Mouse (Mus musculus) mouse trophoblast stem cell (cell line): Measurements from ENCODE around the gene Gm20696.

Experiments used
- in situ Hi-C, 2 experiments: fragments of 300-500 bp; cut with MseI, MboI; formaldehyde crosslinking; loops; 2 replicates in 1 of 2; 3 replicates in 1 of 2; pipeline ENCODE4 v1.15.1; 2025

The Gm20696 gene

GRCm38 (mm10) chr6:99328146-99328545 is 338.5 kb downstream of the Gm20696 start:
- in situ Hi-C loops = no loop called here

DNA sequence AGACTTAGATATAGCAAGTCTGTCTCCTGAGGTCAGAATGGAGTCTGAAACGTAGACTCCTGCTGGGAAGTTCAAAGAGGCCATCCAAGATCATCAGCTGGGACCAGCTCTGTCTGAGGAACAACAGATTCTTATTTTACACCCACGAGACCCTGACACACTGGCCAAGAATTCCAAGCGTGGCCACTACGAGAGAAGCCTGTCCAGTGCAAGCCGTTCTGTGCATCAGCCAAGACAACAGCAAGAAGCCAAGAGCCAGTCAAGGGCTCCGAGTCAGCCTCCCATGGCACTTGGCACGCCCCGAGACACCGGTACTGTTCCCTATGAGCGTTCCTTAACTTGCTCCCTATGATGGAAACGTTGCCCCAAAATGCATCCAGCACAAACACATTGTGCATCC is 338.9 kb downstream of the Gm20696 start:
- in situ Hi-C loops = no loop called here

DNA sequence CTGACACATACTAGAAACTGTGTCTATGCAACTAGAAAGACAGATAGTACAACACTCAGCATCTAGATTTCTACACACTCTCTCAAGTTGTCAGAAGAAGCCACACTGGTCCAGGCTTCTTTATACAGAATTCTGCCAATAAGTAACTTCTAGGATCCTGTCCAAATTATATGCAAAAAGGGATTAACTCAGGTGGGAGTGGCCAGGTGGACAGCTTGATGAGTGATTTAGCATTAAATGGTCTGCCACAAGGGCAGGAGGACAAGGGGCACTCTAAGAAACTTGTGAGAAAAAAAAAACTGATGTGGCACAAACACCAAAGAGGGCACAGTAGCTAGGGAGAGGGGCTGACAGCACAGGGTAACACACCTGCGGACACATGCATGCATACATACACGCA is 340.7 kb downstream of the Gm20696 start:
- in situ Hi-C loops = no loop called here

GRCm38 (mm10) chr6:99325461-99325860 is 341.1 kb downstream of the Gm20696 start:
- in situ Hi-C loops = no loop called here

- in situ Hi-C loops = no loop called here
Measured at GRCm38 (mm10) chr6:99322132-99322904, 344.3 kb downstream of the Gm20696 start.

DNA sequence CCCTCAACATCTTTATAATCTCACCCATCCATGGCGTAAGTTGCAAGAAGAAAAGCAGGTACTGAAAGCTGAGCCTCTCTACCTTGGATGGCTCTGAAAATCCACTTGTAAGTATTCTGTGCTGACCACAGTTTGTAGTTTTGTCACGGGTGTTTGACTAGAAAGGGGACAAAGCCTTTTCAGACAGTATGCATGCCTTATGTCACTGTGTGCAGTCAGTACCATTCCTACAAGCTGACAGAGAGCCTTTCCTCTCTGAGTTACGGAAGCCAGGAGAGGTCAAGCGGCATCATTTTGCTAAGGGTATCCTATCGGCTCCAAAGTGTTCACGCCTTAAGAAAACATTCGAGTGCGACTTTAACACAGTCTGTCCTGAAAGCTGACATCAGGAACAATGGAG is 346.2 kb downstream of the Gm20696 start:
- in situ Hi-C loops = no loop called here

- in situ Hi-C loops = no loop called here
Measured at GRCm38 (mm10) chr6:99319415-99320405, 346.9 kb downstream of the Gm20696 start.

GRCm38 (mm10) chr6:99314746-99315145 is 351.9 kb downstream of the Gm20696 start:
- in situ Hi-C loops = no loop called here

DNA sequence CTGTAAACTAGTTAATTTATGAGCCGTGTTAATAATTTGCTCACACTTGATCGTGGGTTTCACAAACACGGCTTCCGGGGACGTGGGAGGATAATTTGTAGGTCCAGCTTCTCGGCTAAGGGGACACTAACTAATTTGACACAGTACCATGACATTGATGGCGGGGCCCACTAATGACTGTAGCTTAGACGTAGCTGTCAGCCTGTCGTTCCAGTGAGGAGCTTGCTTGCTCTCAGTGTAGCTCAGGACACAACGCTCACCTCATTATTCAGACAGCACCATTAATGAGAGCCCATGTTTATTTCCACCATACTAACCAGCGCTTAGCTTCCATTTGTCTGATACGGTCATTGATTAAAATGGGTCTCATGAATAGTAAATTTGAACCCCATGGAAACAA is 356.1 kb downstream of the Gm20696 start:
- in situ Hi-C loops = no loop called here

- in situ Hi-C loops = no loop called here
Measured at GRCm38 (mm10) chr6:99310171-99310500, 356.5 kb downstream of the Gm20696 start.

DNA sequence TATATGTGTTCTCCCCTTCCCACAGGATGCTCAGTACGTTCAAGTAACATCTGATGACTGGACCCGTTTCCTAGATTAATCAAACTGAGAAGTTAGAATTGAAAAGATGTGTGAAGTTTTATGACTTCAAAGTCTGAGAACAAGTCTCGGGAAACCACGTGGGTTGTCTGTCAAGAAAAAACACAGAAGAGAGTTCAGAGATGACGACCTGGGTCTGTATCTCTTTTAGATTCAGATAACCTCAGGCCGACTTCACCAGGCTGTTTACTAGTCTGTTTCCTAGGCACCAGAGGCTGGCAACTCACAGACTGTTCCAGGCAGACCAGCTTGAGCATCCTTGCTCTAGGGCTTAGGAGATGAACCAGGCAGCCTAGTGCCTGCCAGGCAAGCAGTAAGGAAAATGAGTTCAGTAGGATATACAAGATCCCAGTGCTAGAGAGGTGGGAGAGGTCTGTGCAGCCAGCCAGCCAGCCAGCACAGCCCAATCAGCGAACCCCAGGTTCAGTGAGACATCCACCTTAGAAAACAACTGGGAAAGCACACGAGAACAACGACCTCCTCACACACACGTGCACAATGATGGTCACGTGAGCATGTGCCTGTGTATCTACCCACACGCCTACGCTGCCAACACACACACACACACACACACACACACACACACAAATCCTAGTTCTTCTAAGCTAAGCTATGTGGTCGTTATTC is 357.0 kb downstream of the Gm20696 start:
- in situ Hi-C loops = no loop called here

DNA sequence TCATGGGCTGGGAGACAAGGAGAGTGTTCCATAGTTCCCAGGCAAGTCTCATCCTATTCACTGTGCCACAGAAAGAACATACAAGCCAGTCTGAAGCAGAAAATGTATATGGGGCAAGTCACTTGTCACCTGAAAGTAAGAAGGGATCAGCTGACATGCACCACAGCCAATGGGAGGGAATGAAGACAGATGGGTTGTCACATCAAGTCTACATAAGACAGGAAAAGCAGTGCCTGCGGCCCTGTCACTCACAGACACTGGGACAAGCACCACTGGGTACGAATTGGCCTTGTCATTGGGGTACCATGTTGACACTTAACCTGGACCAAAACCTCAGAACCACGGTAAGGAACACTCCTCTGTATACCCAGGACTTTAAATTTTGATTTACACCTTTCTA is 360.8 kb downstream of the Gm20696 start:
- in situ Hi-C loops = no loop called here

GRCm38 (mm10) chr6:99305236-99305635 is 361.4 kb downstream of the Gm20696 start:
- in situ Hi-C loops = no loop called here

DNA sequence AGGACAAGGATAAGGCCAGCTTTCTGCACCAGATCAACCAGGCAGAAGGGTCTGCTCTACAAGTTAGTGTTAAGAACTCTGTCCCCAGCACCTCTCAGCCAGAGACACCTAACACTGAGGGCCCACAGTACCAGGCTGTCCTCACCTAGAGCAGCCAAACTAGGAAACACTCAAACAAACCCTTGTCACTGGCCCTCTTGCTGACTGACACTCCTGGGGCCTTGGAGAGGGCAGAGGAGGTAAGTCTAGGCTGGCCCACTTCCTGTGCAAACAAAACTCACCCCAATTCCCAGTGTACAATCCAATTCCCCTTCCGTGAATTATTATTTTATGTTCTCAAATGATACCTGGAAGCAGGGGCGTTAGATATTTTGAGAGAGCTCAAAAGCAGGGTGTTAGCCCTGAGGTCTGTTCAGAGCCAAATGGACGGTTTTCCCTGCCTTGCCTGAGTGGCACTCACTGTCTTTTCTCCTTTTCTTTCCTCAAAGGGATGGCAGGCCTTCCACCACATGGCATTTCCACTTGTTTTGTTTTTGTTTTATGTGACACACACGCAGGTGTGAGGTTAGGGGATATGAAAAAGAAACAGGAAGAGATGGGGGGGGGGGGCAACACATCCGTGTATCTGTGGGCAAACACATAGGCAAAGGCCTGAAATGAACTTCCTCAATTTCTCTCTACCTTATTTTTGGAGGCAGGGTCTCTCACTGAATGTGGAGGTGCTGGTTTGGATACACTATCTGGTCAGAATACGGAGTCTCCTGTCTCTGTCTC is 363.7 kb downstream of the Gm20696 start:
- in situ Hi-C loops = no loop called here

- in situ Hi-C loops = no loop called here
Measured at GRCm38 (mm10) chr6:99301923-99302322, 364.7 kb downstream of the Gm20696 start.

DNA sequence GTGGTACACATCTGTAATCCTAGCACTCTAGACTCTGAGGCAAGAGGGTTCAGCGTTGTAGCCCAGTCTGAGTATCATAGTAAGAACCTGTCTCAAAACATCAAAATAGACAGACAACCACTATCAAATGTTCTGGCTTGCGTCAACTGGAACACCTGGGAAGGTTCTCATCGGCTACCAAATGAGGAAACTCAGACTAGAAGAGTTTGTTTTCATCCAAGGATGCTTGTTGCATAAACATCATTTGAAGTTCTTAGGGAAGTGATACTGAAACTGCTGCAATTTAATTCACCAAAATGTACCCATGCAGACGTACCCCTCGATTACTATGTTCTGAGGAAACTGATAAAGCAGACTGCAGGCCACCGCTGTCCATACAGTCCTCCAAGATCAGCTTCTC is 366.4 kb downstream of the Gm20696 start:
- in situ Hi-C loops = no loop called here

- in situ Hi-C loops = no loop called here
Measured at GRCm38 (mm10) chr6:99299196-99299595, 367.4 kb downstream of the Gm20696 start.

GRCm38 (mm10) chr6:99297535-99297934 is 369.1 kb downstream of the Gm20696 start:
- in situ Hi-C loops = no loop called here

GRCm38 (mm10) chr6:99295495-99295894 is 371.1 kb downstream of the Gm20696 start:
- in situ Hi-C loops = no loop called here

GRCm38 (mm10) chr6:99289220-99289619 is 377.4 kb downstream of the Gm20696 start:
- in situ Hi-C loops = no loop called here

DNA sequence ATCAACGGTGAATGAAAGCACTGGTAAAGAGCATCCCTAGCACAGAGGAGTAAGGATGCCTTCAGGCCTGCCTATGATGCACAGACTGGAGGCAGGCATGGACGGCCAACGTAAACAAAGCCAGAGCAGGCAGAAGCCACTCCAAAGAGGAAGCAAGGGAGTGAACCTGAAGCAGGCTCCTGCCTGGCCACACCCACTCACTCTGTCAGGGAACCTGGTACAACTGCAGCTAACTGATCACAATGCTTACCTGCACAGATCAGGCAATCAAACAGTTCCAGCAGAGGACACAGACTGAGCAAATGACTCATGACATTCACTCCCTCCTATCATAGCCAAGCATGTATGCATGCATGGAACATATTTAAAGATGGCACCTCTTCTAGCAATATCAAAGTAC is 381.6 kb downstream of the Gm20696 start:
- in situ Hi-C loops = no loop called here
